Mouse (Mus musculus) hindbrain, embryonic 14.5 days (tissue): ENCODE results near the gene Eln. TPM values are rescaled to one million over a fixed set of nuclear protein-coding genes. Genes with fewer than 3 reads are reported as not detected.
A peak's percentile ranks its signal among the peaks of the same experiment; 100 is the strongest.

Experiments
- ATAC-seq: fragments of 200-750 bp; cut with Nextera tagmentation; 2 replicates; pipeline ENCODE4 v1.8.0; 2017; ENCODE audit warnings: moderate number of reproducible peaks, mild to moderate bottlenecking, moderate TSS enrichment, moderate library complexity; ENCODE audit not compliant: low FRiP score
- DNase-seq: peaks from one replicate; pipeline ENCODE4 v3.0.0-alpha.2; 2015; ENCODE audit warnings: low spot score
- H3K27ac ChIP-seq: fragments of 300-500 bp; sonication (generic); 2 replicates; pipeline ENCODE4 v1.5.1; 2014; ENCODE audit warnings: mild to moderate bottlenecking, moderate library complexity
- H3K27me3 ChIP-seq: fragments of 300-500 bp; sonication (generic); 2 replicates; pipeline ENCODE4 v1.6.1; 2014; ENCODE audit warnings: mild to moderate bottlenecking, low read length, mixed read lengths; ENCODE audit not compliant: control insufficient read depth, insufficient read depth
- H3K36me3 ChIP-seq: fragments of 300-500 bp; sonication (generic); replicated peaks from 2 replicates; pipeline ENCODE4 v1.6.1; 2014; ENCODE audit not compliant: control insufficient read depth, insufficient read depth
- H3K4me1 ChIP-seq: fragments of 300-500 bp; sonication (generic); replicated peaks from 2 replicates; pipeline ENCODE4 v1.6.1; 2014; ENCODE audit warnings: antibody characterized with exemption, low read length, mixed read lengths; ENCODE audit not compliant: control insufficient read depth, insufficient read depth
- H3K4me2 ChIP-seq: fragments of 300-500 bp; sonication (generic); replicated peaks from 2 replicates; pipeline ENCODE4 v1.6.1; 2014; ENCODE audit warnings: mild to moderate bottlenecking, moderate library complexity
- H3K4me3 ChIP-seq: fragments of 300-500 bp; sonication (generic); replicated peaks from 2 replicates; pipeline ENCODE4 v1.5.1; 2014; ENCODE audit warnings: mild to moderate bottlenecking, low read length
- H3K9ac ChIP-seq: fragments of 300-500 bp; sonication (generic); 2 replicates; pipeline ENCODE4 v1.6.1; 2014
- H3K9me3 ChIP-seq: fragments of 300-500 bp; sonication (generic); 2 replicates; pipeline ENCODE4 v1.6.1; 2016; ENCODE audit warnings: low read length; ENCODE audit not compliant: control insufficient read depth
- WGBS: fragments of 180-500 bp; shearing (Covaris S2); extraction: QIAGEN DNeasy Blood & Tissue Kit; methylation state at CpG from one replicate; pipeline ENCODE4 v1.1.7; 2014; 5-methylcytosine and 5-hydroxymethylcytosine counted together
- polyA plus RNA-seq: library from polyadenylated mRNA; unstranded; fragments of >200 nt; fragmentation: Nextera tagmentation; extraction: Ambion mirVana; gene quantifications from 2 replicates; pipeline ENCODE4 v1.2.1, GENCODE M21; 2014

Eln gene
- polyA plus RNA-seq, 1 experiment from 2014 or later = 17.9 TPM

GRCm38 (mm10) chr5:134669001-134669708, 78.0 kb downstream of the Eln start:
- Histone ChIP-seq H3K27me3 (no peaks in the 10 kb centered on the region), H3K9me3 (no peaks in the 10 kb centered on the region), H3K4me2 (no peak overlapping the region), H3K4me1 (no peaks in the 10 kb centered on the region), H3K27ac (no peak overlapping the region), H3K9ac (no peak overlapping the region), H3K4me3 (no peak overlapping the region), H3K36me3 (peaks cover 85% of the 10 kb centered on the region)
- no peak for ATAC-seq
- WGBS = 72% methylated on average over 20 of the region's 20 CpGs
- no peak for DNase-seq

GRCm38 (mm10) chr5:134668495-134668894, 78.6 kb downstream of the Eln start:
- no peak for ATAC-seq
- 28% methylated on average over 8 of the region's 8 CpGs for WGBS

GRCm38 (mm10) chr5:134656708-134657107, 90.4 kb downstream of the Eln start:
- H3K4me1 ChIP-seq = no peaks in the 10 kb centered on the region
- no peak overlapping the region for H3K9ac ChIP-seq
- H3K36me3 ChIP-seq = peaks cover 57% of the 10 kb centered on the region
- no peak overlapping the region for H3K4me2 ChIP-seq
- no peak for ATAC-seq
- no peak overlapping the region for H3K4me3 ChIP-seq
- DNase-seq = no peak
- no peaks in the 10 kb centered on the region for H3K9me3 ChIP-seq
- no peak overlapping the region for H3K27ac ChIP-seq
- no peaks in the 10 kb centered on the region for H3K27me3 ChIP-seq
- WGBS = 62% methylated on average over 4 of the region's 4 CpGs

More at GRCm38 (mm10) chr5:134668495-134668894, 78.6 kb downstream of the Eln start:
- no peak overlapping the region for H3K27ac ChIP-seq
- H3K9ac ChIP-seq = no peak overlapping the region
- H3K4me3 ChIP-seq = no peak overlapping the region
- H3K9me3 ChIP-seq = no peaks in the 10 kb centered on the region
- peak; percentile 38 for DNase-seq
- no peaks in the 10 kb centered on the region for H3K4me1 ChIP-seq
- peaks cover 91% of the 10 kb centered on the region for H3K36me3 ChIP-seq
- no peak overlapping the region for H3K4me2 ChIP-seq
- no peaks in the 10 kb centered on the region for H3K27me3 ChIP-seq

Other genes starting within 250 kb of the Eln start
- gene Clip2, start 194.9 kb downstream of the Eln start, polyA plus RNA-seq = 16.3 and 16.8 TPM in 2 replicates
- gene Syna, start 187.2 kb downstream of the Eln start, polyA plus RNA-seq = 0.25 and 0.39 TPM in 2 replicates
- gene Rfc2, start 166.0 kb downstream of the Eln start, polyA plus RNA-seq = 174 and 178 TPM in 2 replicates
- 1.1 and 1.5 TPM in 2 replicates for gene Lat2, start 132.3 kb downstream of the Eln start, polyA plus RNA-seq
- 329 and 343 TPM in 2 replicates for gene Eif4h, start 107.8 kb downstream of the Eln start, polyA plus RNA-seq
- gene Limk1, start 58.7 kb downstream of the Eln start, polyA plus RNA-seq = 25.5 and 26.4 TPM in 2 replicates
- gene Tmem270, start 159.4 kb upstream of the Eln start, polyA plus RNA-seq = not detected in 2 replicates
- gene Cldn13, start 168.2 kb upstream of the Eln start, polyA plus RNA-seq = 0.50 TPM in 1 of 2 replicates, not detected in the other
- gene Mettl27, start 185.0 kb upstream of the Eln start, polyA plus RNA-seq = 6.2 and 7.5 TPM in 2 replicates
- not detected in 2 replicates for gene Cldn4, start 199.6 kb upstream of the Eln start, polyA plus RNA-seq
- gene Cldn3, start 238.9 kb upstream of the Eln start, polyA plus RNA-seq = 2.1 and 2.6 TPM in 2 replicates